8 mouse cellular contexts compared by ENCODE assay signal in genomic region chr9:37613911-37614280, GRCm38 (mm10). TPM values are rescaled to one million over a fixed set of nuclear protein-coding genes. Genes with fewer than 3 reads are reported as not detected.
DNase-seq lines count a peak whose midpoint lies in the region; ATAC-seq lines count a peak whose summit lies in the region.

No protein-coding gene starts in this region.

- H3K9me3 ChIP-seq in lung, embryonic 16.5 days (ENCODE audit: control insufficient read depth, low read length), result no peaks in the 10 kb centered on the region
- H3K9me3 ChIP-seq in limb, embryonic 10.5 days (replicated peaks), result no peaks in the 10 kb centered on the region
- no peaks in the 10 kb centered on the region for H3K9me3 ChIP-seq in neural tube, embryonic 15.5 days (replicated peaks)

- H3K4me3 ChIP-seq in lung, embryonic 16.5 days (ENCODE audit: low read length), result peak overlapping the region; percentile 70
- peak overlapping the region; percentile 76 for H3K4me3 ChIP-seq in limb, embryonic 10.5 days
- peak overlapping the region; percentile 71 for H3K4me3 ChIP-seq in neural tube, embryonic 15.5 days (replicated peaks)

- no peak; the same call in 1 of the 2 replicates for ATAC-seq in lung, embryonic 16.5 days (ENCODE audit: low read depth)
- peak; percentile 20 for ATAC-seq in erythroblast, adult 5-6 weeks (replicated peaks; ENCODE audit: low FRiP score, poor library complexity, severe bottlenecking)
- peak; percentile 70; the same call in 1 of the 2 replicates for ATAC-seq in neural tube, embryonic 15.5 days (ENCODE audit: low FRiP score)

- H3K9ac ChIP-seq in lung, embryonic 16.5 days (ENCODE audit: low read length), result peak overlapping the region; percentile 81
- peak overlapping the region; percentile 79 for H3K9ac ChIP-seq in neural tube, embryonic 15.5 days (replicated peaks)

- H3K4me1 ChIP-seq in lung, embryonic 16.5 days (replicated peaks; ENCODE audit: control insufficient read depth, insufficient read depth, low read length), result no peaks in the 10 kb centered on the region
- H3K4me1 ChIP-seq in limb, embryonic 10.5 days, result peaks cover 6% of the 10 kb centered on the region; the same call in 1 of the 2 replicates
- peaks cover 16% of the 10 kb centered on the region for H3K4me1 ChIP-seq in neural tube, embryonic 15.5 days

- WGBS in lung, embryonic 16.5 days, result 22% methylated on average over 6 of the region's 6 CpGs
- 25% methylated on average over 6 of the region's 6 CpGs for WGBS in limb, embryonic 10.5 days
- 23% methylated on average over 6 of the region's 6 CpGs for WGBS in neural tube, embryonic 15.5 days

- no peak for DNase-seq in lung, adult 18-20 months
- no peak for DNase-seq in limb, embryonic 10.5 days (ENCODE audit: low spot score)
- DNase-seq in layer of hippocampus, postnatal 36 days, result no peak
- DNase-seq in urinary bladder, postnatal 10 days (ENCODE audit: low spot score), result no peak
- DNase-seq in layer of hippocampus, adult 8-10 months (ENCODE audit: low spot score in 2 of 2), result no peak

- no peaks in the 10 kb centered on the region for H3K27me3 ChIP-seq in lung, embryonic 16.5 days (ENCODE audit: control insufficient read depth, insufficient read depth, low read depth, low read length)
- peaks cover 11% of the 10 kb centered on the region; the same call in 1 of the 2 replicates for H3K27me3 ChIP-seq in limb, embryonic 10.5 days (ENCODE audit: low read depth, poor library complexity, severe bottlenecking)
- no peaks in the 10 kb centered on the region for H3K27me3 ChIP-seq in neural tube, embryonic 15.5 days (replicated peaks)

- H3K4me2 ChIP-seq in lung, embryonic 16.5 days (ENCODE audit: low read depth, low read length), result peak overlapping the region; percentile 68
- H3K4me2 ChIP-seq in neural tube, embryonic 15.5 days, result peak overlapping the region; percentile 73

- no peaks in the 10 kb centered on the region for H3K36me3 ChIP-seq in lung, embryonic 16.5 days (ENCODE audit: control insufficient read depth, insufficient read depth, low read length)
- no peaks in the 10 kb centered on the region for H3K36me3 ChIP-seq in limb, embryonic 10.5 days
- H3K36me3 ChIP-seq in neural tube, embryonic 15.5 days, result no peaks in the 10 kb centered on the region

- peak overlapping the region; percentile 69; the same call in 1 of the 2 replicates for H3K27ac ChIP-seq in lung, embryonic 16.5 days (ENCODE audit: low read length)
- peak overlapping the region; percentile 50 for H3K27ac ChIP-seq in limb, embryonic 10.5 days
- peak overlapping the region; percentile 89 for H3K27ac ChIP-seq in neural tube, embryonic 15.5 days (replicated peaks)

RNA-seq across cellular contexts. Expression of gene Spa17, which starts 0.4 kb away (rescaled TPM):
- 11.8 and 13.8 TPM in 2 replicates for polyA plus RNA-seq in lung, embryonic 16.5 days (2015; fragmentation: Nextera tagmentation; extraction: Ambion mirVana)
- not detected in 2 replicates for total RNA-seq in erythroblast, adult 5-6 weeks (2015; ENCODE audit: low replicate concordance)
- 1.4 TPM in 1 of 2 replicates, not detected in the other for total RNA-seq in erythroblast, adult 5-6 weeks (2017; ENCODE audit: low replicate concordance)
- 5.4 and 6.4 TPM in 2 replicates for polyA plus RNA-seq in limb, embryonic 10.5 days (2016; fragmentation: Nextera tagmentation; extraction: Ambion mirVana)
- polyA plus RNA-seq in neural tube, embryonic 15.5 days (2015; fragmentation: Nextera tagmentation; extraction: Ambion mirVana), result 7.4 and 11.0 TPM in 2 replicates
- total RNA-seq in layer of hippocampus, postnatal 36 days (2021), result 1 to 10 TPM; 1.5 to 2.4 TPM
- 1 to 10 TPM; 1.5 to 4.0 (median 2.1) TPM for total RNA-seq in layer of hippocampus, adult 8-10 months (2022)

RNA-seq across cellular contexts. Expression of gene Tbrg1, which starts 43.2 kb away (rescaled TPM):
- 134 and 139 TPM in 2 replicates for polyA plus RNA-seq in lung, embryonic 16.5 days (2015; fragmentation: Nextera tagmentation; extraction: Ambion mirVana)
- total RNA-seq in erythroblast, adult 5-6 weeks (2015; ENCODE audit: low replicate concordance), result 23.0 and 26.5 TPM in 2 replicates
- 17.6 and 24.1 TPM in 2 replicates for total RNA-seq in erythroblast, adult 5-6 weeks (2017; ENCODE audit: low replicate concordance)
- 124 and 128 TPM in 2 replicates for polyA plus RNA-seq in limb, embryonic 10.5 days (2016; fragmentation: Nextera tagmentation; extraction: Ambion mirVana)
- polyA plus RNA-seq in neural tube, embryonic 15.5 days (2015; fragmentation: Nextera tagmentation; extraction: Ambion mirVana), result 87.5 and 94.9 TPM in 2 replicates
- total RNA-seq in layer of hippocampus, postnatal 36 days (2021), result 10 to 100 TPM; 48.1 to 48.3 TPM
- total RNA-seq in layer of hippocampus, adult 8-10 months (2022), result 10 to 100 TPM; 43.5 to 49.1 (median 47.5) TPM

RNA-seq across cellular contexts. Expression of gene Panx3, which starts 55.1 kb away (rescaled TPM):
- 1.0 TPM in 1 of 2 replicates, not detected in the other for polyA plus RNA-seq in lung, embryonic 16.5 days (2015; fragmentation: Nextera tagmentation; extraction: Ambion mirVana)
- not detected in 2 replicates for total RNA-seq in erythroblast, adult 5-6 weeks (2015; ENCODE audit: low replicate concordance)
- not detected in 2 replicates for total RNA-seq in erythroblast, adult 5-6 weeks (2017; ENCODE audit: low replicate concordance)
- polyA plus RNA-seq in limb, embryonic 10.5 days (2016; fragmentation: Nextera tagmentation; extraction: Ambion mirVana), result not detected in 2 replicates
- 0.47 and 1.1 TPM in 2 replicates for polyA plus RNA-seq in neural tube, embryonic 15.5 days (2015; fragmentation: Nextera tagmentation; extraction: Ambion mirVana)
- total RNA-seq in layer of hippocampus, postnatal 36 days (2021), result not detected
- total RNA-seq in layer of hippocampus, adult 8-10 months (2022), result not detected

RNA-seq across cellular contexts. Expression of gene Siae, which starts 58.4 kb away (rescaled TPM):
- 14.9 and 15.3 TPM in 2 replicates for polyA plus RNA-seq in lung, embryonic 16.5 days (2015; fragmentation: Nextera tagmentation; extraction: Ambion mirVana)
- total RNA-seq in erythroblast, adult 5-6 weeks (2015; ENCODE audit: low replicate concordance), result 1.7 and 1.9 TPM in 2 replicates
- total RNA-seq in erythroblast, adult 5-6 weeks (2017; ENCODE audit: low replicate concordance), result 1.4 and 2.6 TPM in 2 replicates
- 3.1 and 3.4 TPM in 2 replicates for polyA plus RNA-seq in limb, embryonic 10.5 days (2016; fragmentation: Nextera tagmentation; extraction: Ambion mirVana)
- 13.3 and 14.9 TPM in 2 replicates for polyA plus RNA-seq in neural tube, embryonic 15.5 days (2015; fragmentation: Nextera tagmentation; extraction: Ambion mirVana)
- 10 to 100 TPM; 13.0 to 13.3 TPM for total RNA-seq in layer of hippocampus, postnatal 36 days (2021)
- 10 to 100 TPM; 10.0 to 15.7 (median 13.4) TPM for total RNA-seq in layer of hippocampus, adult 8-10 months (2022)
